11 mouse cellular contexts compared by ENCODE assay signal in the genomic region with DNA sequence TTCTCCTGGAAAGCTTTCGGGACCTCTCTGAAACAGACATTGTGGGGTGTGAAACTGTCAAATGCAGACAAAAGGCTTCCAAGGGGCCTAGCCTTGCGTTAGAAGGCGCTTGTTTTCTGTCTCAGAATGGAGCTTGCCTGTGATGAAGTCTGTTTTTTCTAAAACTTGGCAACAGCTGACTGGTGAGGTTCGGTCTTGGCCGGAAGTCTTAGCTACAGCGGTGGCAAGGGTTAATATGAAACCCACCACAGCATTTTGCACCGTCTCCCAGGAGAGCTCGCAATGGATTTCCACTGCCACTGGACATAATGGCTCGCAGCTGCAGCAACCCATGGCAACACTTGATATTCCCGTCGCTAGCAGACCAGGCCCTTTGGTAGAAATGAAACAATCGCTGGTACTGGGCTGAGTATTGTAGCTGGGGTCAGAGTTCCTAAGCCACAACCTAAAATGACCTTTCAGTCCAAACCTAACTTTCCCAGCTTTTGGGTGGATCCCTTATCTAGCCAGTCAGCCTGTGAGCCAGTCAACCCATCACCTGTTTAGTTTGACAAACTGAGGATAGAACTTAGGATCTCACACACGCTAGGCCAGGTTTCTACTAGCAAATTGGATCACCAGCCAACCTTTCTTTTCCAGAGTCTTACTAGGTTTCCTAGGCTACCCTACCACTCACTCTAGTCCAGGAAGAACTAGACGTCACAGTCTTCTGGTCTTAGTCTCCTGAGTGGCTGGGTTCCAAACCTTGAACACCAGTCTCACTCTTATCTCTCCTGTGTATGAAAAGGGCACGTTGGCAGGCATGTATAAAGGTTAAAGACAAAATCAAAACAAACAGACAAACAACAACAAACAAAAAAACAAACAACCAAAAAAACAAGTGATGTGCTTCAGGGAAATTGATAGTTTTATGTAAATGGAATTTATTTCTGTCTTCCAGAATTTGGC.
A peak's percentile ranks its signal among the peaks of the same experiment; 100 is the strongest.
DNase-seq lines count a peak whose midpoint lies in the region; ATAC-seq lines count a peak whose summit lies in the region.
"Had no signal": no experiment of that assay in that cellular context is flagged by ENCODE, and none has a peak within 500 bp of the region (broad histone marks: within the 10 kb centered on the region; RNA-seq: fewer than 3 reads in every experiment).

No protein-coding gene starts in this region.

- H3K27ac ChIP-seq in embryonic facial prominence, embryonic 14.5 days (replicated peaks; ENCODE audit: low read depth, low read length), result no peak overlapping the region
- 0 out of 2 replicates have a peak overlapping the region, but pooled peaks have one; percentile 1 for H3K27ac ChIP-seq in hindbrain, embryonic 11.5 days (ENCODE audit: low read depth, low read length)
- H3K27ac ChIP-seq: kidney, postnatal 0 days had no signal

- H3K4me3 ChIP-seq in embryonic facial prominence, embryonic 14.5 days (ENCODE audit: low read depth, low read length), result no peak overlapping the region
- no peak overlapping the region for H3K4me3 ChIP-seq in hindbrain, embryonic 11.5 days (ENCODE audit: low read depth, low read length)

- no peak overlapping the region for H3K9ac ChIP-seq in embryonic facial prominence, embryonic 14.5 days (ENCODE audit: low read depth, low read length)
- no peak overlapping the region for H3K9ac ChIP-seq in hindbrain, embryonic 11.5 days (ENCODE audit: low read depth, low read length)

- no peak for ATAC-seq in embryonic facial prominence, embryonic 14.5 days (ENCODE audit: low read depth)
- peak; percentile 66; the same call in 1 of the 2 replicates for ATAC-seq in hindbrain, embryonic 11.5 days (ENCODE audit: low FRiP score)

- H3K36me3 ChIP-seq in embryonic facial prominence, embryonic 14.5 days (ENCODE audit: control insufficient read depth, insufficient read depth, low read length), result no peaks in the 10 kb centered on the region
- H3K36me3 ChIP-seq in hindbrain, embryonic 11.5 days (ENCODE audit: control insufficient read depth, insufficient read depth, low read length), result no peaks in the 10 kb centered on the region

- H3K4me1 ChIP-seq in embryonic facial prominence, embryonic 14.5 days (ENCODE audit: control insufficient read depth, insufficient read depth, low read length), result no peaks in the 10 kb centered on the region
- H3K4me1 ChIP-seq in hindbrain, embryonic 11.5 days (replicated peaks; ENCODE audit: control insufficient read depth, insufficient read depth, low read length), result no peaks in the 10 kb centered on the region; the same call in 1 of the 2 replicates

- H3K27me3 ChIP-seq in embryonic facial prominence, embryonic 14.5 days (replicated peaks; ENCODE audit: control insufficient read depth, insufficient read depth, low read length), result 0 out of 2 replicates have a peak, but pooled peaks cover 2% of the 10 kb centered on the region
- H3K27me3 ChIP-seq in hindbrain, embryonic 11.5 days (ENCODE audit: control insufficient read depth, insufficient read depth, low read length), result no peaks in the 10 kb centered on the region

- peak; percentile 5 to 7 for DNase-seq in cerebellum, postnatal 10 days
- no peak for DNase-seq in cerebellum, postnatal 25 days
- peak; percentile 52 for DNase-seq in embryonic facial prominence, embryonic 14.5 days (ENCODE audit: low spot score)
- peak; percentile 66 for DNase-seq in hindbrain, embryonic 11.5 days (ENCODE audit: low spot score)
- DNase-seq in mesoderm, embryonic 11.5 days (ENCODE audit: low read depth, low spot score), result peak; percentile 44
- DNase-seq in gastrocnemius, adult 18-20 months (ENCODE audit: low spot score), result no peak
- DNase-seq in c-Kit-positive CD71-positive TER-119-positive erythroid progenitor cells, embryonic 14.5 days (ENCODE audit: low spot score), result no peak
- no peak for DNase-seq in left cerebral cortex, postnatal 36 days (ENCODE audit: low spot score in 2 of 2)
- DNase-seq: cerebellum, postnatal 36 days; right cerebral cortex, postnatal 4 days had no signal

- H3K4me2 ChIP-seq in embryonic facial prominence, embryonic 14.5 days (ENCODE audit: low read depth, low read length), result no peak overlapping the region
- H3K4me2 ChIP-seq in hindbrain, embryonic 11.5 days (replicated peaks; ENCODE audit: low read depth, low read length), result no peak overlapping the region

- H3K9me3 ChIP-seq in embryonic facial prominence, embryonic 14.5 days (ENCODE audit: control insufficient read depth, low read length), result 0 out of 2 replicates have a peak, but pooled peaks cover 6% of the 10 kb centered on the region
- no peaks in the 10 kb centered on the region for H3K9me3 ChIP-seq in hindbrain, embryonic 11.5 days (ENCODE audit: control insufficient read depth, low read length)

- WGBS in embryonic facial prominence, embryonic 14.5 days, result 32% methylated on average over 15 of the region's 15 CpGs
- 29% methylated on average over 15 of the region's 15 CpGs for WGBS in hindbrain, embryonic 11.5 days

- intact Hi-C loops in left cerebral cortex, postnatal 36 days (cut with DNase I), result loop anchor here (10.0 kb wide), 1 partner anchor 446 kb away; no protein-coding TSS in a partner anchor

Comparison
In these comparisons a context has a peak if more than half of its experiments do, and no peak if none do; other contexts are left out.
1. DNase-seq: peak in cerebellum, postnatal 10 days (2 of 2), embryonic facial prominence, embryonic 14.5 days (single experiment), hindbrain, embryonic 11.5 days (single experiment) and mesoderm, embryonic 11.5 days (single experiment); none in cerebellum, postnatal 25 days (0 of 2), gastrocnemius, adult 18-20 months (single experiment), c-Kit-positive CD71-positive TER-119-positive erythroid progenitor cells, embryonic 14.5 days (single experiment) and left cerebral cortex, postnatal 36 days (0 of 2).